Mouse (Mus musculus) kidney, postnatal 10 days (tissue): ENCODE results near the gene Scpep1.
"Not testable (repeated sequence)": the region's sequence is repeated elsewhere in the genome, so short reads cannot be mapped to it uniquely, and the experiment has no call there.

ENCODE experiments used
- DNase-seq: peaks from one replicate; pipeline ENCODE4 v3.0.0; 2021; ENCODE audit warnings: mixed read lengths

Scpep1 gene

DNA sequence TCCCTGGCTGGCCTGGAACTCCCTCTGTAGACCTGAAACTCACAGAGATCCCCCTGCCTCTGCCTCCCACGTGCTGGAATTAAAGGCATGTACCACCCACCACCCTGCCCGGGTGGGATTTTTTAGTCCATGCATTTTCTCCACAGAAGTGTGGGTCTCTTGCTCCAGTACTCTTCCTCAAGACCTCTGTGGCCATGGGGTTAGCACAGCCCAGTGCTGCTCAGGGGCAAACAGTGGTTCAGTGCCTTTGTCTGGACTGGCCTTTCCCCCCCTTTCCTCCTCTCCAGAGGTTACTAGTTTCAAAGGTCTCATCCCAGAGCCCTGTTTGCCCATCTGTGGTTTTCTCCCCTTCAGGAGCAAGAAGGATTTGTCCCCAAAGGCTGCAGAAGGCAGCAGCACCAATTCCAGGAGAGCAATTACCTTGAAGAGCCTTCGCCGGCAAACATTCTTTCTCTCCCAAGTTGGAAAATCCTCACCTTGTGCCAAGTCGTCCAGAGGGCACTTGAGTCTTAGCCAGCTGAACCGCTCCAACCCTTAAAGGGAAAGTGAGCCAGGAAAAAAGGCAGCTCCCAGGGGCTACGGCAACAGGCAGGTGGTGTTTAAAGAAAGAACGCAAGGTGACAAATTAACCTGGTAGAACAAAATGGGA, 45.8 kb downstream of the Scpep1 start:
- DNase-seq = peak; percentile 78

DNA sequence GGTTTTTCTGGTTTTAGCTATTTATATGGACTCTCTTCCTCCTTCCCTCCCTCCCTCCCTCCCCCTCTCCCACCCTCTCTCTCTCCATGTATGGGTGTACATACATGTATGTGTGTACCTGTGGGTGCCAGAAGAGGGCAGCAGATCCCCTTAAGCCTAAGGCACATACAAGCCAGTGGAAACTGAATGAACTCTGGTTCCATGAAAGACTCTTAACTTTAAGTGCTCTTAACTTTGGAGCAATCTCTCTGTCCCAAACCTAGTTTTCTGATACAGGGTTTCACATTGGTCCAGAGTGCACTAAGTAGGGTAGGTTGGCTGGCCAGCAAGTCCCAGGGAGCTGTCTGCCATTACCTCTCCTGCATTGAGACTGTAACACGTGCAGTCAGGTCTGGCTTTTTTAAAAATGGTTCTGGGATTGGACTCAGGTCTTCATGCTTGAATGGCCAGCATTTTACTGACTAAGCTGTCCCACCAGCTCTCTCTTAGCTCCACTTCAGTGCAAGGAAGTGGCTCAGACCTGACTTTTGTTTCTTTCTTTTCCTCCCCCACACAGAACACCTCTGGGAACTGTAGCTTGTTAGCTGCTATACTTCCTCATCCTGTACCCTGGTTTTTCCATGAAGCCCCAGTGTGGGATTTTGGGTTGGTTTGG, 46.6 kb downstream of the Scpep1 start:
- peak; percentile 88 for DNase-seq

DNA sequence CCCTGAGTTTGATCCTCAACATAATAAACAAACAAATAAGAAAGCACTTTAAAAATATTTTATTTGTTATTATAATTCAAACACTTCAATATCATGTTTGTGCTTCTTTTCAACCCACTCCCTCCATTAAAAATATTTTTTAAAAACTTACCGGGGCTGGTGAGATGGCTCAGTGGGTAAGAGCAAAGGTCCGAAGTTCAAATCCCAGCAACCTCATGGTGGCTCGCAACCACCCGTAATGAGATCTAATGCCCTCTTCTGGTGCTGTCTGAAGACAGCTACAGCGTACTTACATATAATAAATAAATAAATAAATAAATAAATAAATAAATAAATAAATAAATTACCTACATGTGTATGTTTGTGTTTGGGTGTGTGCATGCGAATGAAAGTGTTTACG, 47.4 kb downstream of the Scpep1 start:
- DNase-seq = no peak

DNA sequence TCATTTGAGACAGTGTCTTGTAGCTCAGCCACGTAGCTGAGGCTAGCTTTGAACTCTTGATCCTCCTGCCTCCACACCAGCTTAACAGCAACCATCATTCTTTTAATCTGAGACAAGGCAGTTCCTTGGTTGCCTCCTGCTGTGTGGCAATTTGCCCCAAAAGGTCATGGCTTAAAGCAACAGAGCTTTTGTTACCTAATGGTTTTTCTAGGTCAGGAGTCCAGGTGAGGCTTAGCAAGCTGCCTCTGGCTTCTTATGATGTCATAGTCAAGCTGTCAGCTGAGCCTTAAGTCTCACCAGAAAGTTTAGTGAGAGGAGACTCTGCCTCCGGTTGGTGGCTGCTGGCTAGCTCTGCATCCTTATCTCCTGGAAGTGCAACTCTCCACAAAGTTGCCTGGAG, 49.6 kb downstream of the Scpep1 start:
- DNase-seq = no peak

DNA sequence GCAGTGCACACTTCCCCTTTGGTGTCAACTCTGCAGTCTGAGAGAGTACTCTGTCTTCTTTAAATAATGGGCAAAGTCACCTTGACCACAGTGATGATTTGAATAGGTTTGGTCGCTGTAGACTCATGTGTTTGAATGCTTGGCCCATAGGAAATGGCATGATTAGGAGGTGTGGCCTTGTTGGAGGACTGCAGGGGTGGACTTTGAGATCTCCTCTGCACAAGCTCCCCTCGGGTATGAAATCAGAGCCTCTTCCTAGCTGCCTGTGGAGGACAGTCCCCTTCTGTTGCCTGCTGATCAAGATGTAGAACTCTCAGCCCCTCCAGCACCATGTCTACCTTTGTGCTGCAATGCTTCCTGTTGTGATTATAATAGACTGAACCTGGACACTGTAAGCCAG, 51.2 kb downstream of the Scpep1 start:
- DNase-seq = no peak

DNA sequence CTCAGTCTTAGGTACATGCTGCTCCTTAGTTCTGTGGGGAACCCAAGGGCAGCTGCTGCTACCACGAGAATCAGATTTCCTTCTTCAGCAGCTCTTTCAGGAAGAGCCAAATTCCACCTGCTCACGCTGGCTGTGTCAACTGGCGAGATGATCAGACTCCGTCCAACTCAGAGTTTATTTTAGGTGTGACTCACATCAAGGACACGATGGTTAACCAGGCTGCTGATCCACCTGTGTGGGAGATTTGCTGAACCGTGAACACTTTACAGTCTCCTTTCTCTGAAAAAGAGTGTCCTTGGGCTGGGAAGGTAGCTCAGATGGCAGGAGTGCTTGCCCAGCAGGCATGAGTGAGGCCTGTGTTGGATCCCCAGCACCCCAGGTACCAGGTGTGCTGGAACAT, 52.5 kb downstream of the Scpep1 start:
- no peak for DNase-seq

DNA sequence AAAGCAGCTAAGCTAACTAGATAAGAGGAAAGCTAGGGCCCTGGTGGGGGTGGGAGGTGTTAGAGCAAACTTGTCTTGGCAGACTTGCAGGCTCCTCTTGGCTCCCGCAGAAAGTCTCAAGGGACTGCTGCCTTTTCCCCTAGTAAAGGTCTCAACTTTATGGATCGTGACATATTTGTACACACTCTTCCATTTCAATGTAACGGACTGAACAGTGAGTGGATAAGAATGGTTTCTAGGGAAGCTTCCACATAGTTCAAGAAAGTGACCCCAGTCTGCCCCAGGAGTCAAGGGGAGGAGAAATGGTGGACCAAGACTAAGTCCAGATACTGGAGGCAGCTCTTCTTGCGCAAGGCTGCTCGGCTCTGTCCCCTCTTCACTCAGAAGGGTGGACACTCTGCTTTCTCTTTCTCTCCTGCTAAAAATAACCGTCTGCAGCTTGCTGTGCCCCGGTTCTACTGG, 53.9 kb downstream of the Scpep1 start:
- peak; percentile 69 for DNase-seq

DNA sequence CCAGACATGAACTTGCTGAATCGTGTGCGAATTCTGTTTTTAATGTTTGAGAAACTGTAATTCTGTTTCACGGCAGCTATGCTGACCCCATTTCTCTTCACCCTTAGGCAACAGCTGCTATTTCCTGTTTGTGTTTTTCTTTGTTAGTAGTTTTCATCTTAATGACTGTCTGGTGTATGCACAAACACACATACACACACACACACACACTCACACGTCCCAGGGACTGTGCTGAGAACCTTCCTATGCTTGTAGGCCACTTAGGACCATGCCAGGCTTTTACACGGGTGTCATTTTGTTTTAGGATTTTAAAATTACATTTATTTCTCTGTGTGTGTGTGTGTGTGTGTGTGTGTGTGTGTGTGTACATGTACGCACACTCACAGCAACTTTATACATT, 55.7 kb downstream of the Scpep1 start:
- peak; percentile 58 for DNase-seq

DNA sequence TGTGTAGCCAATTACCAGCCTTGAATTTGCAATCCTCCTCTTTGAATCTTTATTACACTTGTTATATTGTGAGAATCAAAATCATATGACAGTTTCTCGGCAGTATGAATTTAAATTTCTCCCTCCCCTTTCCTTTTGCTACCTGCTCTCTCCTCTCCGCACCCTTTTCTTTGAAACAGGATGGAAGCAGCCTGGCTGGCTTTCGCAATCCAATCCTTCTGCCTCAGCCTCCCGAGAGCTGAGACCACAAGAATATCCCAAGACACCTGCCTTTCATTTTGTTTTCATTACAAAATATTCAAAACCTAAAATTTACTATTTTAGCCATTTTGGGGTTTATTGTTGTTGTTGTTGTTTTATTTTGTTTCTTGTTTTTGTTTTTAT, 56.9 kb downstream of the Scpep1 start:
- no peak for DNase-seq

DNA sequence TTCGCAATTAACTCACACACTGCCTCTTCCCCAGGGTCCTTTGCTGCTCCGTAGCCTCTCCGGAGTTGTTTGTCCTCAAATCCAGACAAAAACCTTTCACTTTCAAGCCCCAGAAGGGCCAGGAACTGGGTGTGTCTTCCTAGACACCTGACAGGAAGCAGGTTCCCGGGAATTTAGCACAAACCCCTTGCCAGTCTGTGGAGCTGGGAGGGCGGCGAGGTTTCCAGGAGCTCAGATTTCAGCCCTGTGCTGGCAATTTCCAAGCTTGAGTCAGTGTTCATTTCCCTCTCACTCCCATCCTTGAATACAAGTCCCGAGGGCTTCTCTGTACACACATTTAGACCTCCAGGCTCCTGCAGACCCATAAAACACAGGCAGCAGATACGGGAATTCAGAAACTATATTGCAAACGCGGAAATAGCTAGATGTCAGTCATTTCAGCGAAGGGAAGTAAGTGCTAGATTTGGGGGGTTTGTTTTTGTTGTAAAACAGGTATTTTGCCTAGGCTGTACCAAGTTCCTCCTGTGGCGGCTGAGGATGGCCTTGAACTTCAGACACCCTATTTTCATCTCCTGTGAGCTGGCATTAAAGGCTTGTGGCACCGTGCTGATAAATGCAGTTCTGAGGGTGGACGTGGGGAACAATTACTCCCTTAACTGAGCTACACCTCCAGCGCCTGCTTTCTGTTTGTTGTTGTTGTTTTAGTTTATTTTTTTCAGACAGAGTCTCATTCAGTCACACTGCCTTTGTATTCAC, 57.5 kb downstream of the Scpep1 start:
- DNase-seq = peak; percentile 59

DNA sequence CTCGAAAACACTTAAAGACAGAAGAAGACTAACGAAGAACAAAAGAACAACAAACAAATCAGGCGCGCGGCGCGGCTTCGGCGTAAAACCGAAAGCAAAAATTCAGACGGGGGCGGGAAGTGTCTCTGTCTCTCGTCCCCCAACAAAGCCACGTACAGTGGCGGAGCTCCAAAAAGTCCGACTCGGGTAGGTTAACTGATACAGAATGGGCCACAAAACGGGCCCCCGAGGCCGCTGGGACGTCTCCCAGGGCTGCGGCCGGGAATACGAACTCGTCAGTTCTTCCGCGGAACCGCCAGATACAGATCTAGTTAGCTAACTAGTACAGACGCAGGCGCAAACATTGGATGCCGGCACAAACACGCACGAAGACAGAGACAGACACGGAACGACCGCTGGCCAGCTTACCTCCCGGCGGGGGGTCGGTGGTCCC, 59.4 kb downstream of the Scpep1 start:
- DNase-seq = not testable (repeated sequence)

DNA sequence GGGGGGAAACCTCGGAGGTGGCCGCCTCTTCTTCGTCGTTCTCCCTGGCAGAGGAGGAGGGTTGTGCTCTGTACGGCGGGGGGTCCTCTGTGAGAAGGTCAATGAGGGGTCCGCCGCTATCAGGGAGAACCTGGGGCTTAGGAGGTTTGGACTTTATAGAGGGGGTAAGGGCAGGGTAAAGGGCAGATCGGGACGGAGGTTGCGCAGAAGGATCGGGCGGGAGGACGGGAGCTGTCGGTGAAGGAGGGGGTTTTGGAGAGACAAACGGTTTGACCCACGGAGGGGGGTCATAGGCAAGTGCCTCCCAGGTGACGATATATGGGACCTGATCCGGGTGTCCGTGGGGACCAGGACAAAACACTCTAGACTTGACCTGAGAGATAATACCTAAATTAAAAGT, 60.0 kb downstream of the Scpep1 start:
- not testable (repeated sequence) for DNase-seq

DNA sequence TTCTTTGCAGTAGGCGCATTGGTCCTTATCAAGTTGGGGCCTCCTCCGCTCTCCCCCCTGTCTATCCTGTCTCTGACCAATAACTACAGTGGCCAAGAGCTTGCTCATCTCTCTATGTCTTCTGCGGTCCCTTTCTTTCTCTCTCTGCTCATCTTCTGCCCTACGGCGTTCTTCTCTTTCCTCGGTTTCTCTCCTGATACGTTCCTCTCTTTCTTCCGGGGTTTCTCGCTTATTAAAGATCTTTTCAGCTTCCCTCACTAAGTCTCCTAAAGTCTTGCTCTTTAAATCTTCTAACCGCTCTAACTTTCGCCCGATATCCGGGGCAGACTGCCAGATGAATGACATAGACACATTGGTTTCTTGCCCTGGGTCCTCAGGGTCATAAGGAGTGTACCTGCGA, 61.0 kb downstream of the Scpep1 start:
- not testable (repeated sequence) for DNase-seq

DNA sequence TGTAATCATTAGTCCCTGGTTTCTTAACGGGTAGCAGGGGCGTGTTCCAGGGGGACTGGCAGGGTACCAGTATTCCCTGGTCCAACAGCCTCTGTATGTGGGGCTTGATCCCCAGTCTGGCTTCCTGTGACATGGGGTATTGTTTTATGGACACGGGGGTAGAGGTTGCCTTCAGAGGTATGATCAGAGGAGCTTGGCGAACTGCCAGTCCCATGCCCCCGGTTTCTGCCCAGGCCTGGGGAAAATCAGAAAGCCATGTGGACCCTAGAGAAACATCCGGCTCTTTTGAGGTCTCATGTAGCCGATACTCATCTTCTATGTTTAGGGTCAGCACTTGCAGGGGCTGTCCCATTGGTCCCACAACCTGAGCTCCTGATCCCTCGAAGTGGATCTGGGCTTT, 61.8 kb downstream of the Scpep1 start:
- not testable (repeated sequence) for DNase-seq

DNA sequence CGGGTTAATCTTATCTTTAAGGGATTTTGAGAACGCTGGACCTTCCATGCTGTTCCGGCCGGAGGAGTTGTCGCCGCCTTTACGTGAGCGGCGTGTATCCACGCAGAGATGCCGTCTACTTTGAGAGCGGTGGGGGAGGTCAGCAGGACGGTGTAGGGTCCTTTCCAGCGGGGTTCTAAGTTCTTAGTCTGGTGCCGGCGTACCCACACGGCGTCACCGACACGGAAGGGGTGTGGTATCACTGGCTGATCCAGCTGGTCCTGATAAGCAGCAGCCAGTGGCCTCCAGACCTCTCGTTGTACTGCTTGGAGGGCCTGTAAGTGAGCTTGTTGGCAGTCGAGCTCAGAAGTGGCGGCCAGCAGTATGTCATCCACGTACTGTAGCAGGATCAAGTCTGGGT, 62.5 kb downstream of the Scpep1 start:
- DNase-seq = not testable (repeated sequence)

DNA sequence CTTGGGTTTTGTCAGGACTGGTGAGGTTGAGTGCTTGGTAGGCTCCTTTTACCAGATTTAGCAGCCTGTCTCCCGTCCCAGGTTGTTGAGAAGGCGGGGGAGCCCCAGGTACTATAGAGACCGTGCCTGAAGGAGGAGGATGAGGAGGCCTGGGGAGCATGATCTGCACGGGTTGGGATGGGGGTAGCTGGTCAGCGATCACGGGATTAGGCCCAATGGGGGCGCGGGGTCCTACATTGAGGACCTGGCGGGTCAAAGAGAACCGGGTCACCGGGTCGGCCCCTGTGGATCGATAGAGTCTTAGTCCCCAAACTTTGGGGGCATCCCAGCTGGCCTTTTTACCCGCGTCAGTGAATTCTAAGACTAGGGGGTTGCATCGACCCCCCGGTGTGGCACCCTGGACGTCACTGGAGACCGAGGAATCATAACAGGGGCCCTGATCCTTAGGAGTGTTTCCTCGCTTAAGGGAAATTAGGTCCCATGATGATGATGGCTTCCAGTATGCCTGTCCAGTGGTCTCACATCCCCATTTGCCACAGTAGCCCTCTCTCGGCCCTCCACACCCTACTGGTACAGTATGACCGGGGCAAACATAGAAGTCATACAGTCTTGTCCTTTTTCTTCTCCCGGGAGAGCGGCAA, 63.2 kb downstream of the Scpep1 start:
- DNase-seq = peak; percentile 62

DNA sequence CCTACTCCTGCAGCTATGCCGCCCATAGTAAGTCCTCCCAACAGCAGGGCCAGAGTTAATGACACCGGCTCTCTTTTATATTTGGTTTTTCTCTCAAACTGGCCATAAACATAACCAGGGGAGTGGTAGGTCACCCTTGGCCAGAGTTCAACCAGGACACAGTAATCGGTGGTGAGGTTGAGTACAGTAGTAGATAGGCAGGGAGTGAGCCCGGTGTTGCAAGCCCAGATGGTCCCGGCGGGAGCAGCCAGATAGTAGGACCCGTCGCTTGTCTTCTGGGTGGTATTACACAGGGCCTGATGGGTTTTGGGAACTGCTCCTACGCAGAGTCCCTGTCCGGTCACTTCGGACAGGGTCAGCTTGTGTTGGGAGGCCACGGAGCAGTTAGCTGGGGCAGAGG, 63.8 kb downstream of the Scpep1 start:
- DNase-seq = not testable (repeated sequence)

DNA sequence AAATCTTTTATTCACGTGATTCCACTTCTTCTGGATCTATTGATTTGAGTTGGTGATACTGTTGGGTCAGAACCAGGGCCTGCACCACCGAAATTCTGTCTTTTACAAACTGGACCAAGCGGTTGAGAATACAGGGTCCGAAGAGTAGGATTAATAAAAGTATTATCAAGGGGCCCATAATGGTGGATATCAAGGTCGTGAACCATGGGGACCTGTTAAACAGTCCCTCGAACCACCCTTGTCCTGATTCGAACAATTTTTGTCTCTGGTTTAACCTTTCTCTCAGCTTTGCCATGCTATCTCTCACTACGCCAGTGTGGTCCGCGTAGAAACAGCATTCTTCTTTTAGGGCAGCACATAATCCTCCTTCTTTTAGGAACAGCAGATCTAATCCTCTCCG, 64.4 kb downstream of the Scpep1 start:
- not testable (repeated sequence) for DNase-seq

DNA sequence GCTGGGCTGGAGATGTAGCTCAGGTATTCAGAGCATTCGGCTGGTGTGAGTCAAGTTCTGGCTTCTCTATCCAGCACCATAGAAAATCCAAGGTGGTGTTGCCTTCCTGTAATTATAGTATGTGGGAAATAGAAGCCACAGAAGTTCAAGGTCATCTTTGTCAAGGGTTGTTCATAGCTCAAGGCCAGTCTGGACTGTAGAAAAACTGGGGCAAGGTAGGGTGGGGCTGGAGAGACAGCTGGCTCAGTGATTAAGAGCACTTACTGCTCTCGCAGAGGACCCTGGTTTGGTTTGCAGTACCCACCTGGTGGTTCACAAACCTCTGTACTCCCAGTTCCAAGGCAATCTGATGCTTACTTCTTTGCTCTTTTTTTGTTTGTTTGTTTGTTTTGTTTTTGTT, 66.3 kb downstream of the Scpep1 start:
- no peak for DNase-seq

DNA sequence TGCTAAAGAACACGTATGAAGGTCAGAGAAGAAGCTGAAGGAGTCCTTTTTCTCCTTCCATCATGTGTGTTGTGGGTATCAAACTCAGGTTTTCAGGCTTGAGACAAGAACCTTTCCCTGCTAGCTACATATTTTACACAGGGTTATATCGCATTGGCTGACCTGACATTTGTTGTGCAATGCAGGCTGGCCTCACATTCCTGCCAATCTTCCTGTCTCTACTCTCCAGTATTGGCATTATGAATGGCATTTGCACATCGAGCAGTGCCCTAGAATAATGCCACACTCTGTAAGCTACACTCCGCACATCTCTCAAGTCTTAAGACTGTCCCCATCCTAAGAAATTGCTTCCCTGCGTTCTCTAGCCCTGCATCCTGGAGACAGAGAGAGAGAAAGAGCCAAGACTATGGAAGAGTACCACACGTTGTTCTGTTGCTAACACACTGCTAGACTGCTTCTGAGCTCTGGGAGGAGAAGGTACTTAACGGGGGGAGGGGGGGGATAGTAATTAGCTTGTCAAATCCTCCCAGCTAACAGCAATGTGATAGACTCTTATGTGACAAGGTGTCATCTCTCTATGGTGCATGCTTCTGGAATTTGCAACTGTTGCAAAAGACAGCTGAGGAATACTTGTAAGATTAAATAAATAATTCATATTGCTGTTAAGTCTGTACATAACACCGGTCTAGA, 70.7 kb downstream of the Scpep1 start:
- no peak for DNase-seq

DNA sequence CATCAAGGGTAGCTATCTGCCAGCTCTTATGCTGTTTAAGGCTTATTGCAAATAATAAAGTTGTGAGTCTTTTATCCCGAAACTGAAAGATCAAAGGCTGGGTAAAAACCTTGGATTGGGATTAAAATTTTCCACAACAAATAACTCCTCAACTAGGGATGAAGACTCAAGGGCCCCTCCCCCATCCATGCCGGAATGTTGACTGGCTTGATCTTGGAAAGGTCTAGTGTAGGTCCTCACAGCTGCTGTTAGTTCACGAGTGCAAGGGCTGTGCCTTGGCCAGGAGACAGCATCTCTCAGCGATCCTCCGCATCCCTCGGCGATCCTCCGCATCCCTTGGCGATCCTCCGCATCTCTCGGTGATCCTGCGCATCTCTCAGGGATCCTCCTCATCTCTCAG, 77.3 kb downstream of the Scpep1 start:
- no peak for DNase-seq
